Mouse (Mus musculus): ENCODE data around the gene Prkab2.

DNA sequence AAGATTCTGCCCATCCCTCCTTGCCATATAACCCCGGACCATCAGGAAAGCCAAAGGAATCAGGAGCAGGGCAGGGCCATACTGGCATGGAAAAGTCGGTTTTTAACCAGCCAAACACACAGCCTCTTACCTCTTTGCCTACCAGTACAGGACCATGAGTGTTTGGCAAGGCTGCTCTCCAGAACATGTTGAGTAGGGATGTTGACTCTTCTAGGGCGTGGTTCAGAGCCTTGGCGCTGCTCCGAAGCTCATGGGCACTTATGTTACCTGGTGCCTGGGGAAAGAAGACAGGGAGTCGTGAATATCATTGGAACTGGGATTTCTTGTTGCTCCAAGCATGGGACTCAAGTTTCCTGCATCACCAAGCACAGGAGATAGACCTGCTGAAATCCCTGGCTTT is 35.8 kb downstream of the Prkab2 start:
- TF ChIP-seq POLR2A (IDR thresholded peaks at IDR 0.05; ENCODE audit: borderline replicate concordance, extremely low read depth, low read depth, low read length) = no peak
- TF ChIP-seq CTCF (IDR thresholded peaks at IDR 0.05; ENCODE audit: insufficient read depth, low read length) = no peak

Data from lung, adult 2 months (tissue).